Mouse (Mus musculus) limb, embryonic 12.5 days (tissue): ENCODE measurements around the gene Aqp12. TPM values are rescaled to one million over a fixed set of nuclear protein-coding genes. Genes with fewer than 3 reads are reported as not detected.

ENCODE experiments used
- ATAC-seq: fragments of 200-750 bp; cut with Nextera tagmentation; 2 replicates; pipeline ENCODE4 v1.8.0; 2017; ENCODE audit warnings: low read depth, moderate TSS enrichment; ENCODE audit not compliant: insufficient number of reproducible peaks, insufficient read depth, low FRiP score, low TSS enrichment
- H3K27ac ChIP-seq: fragments of 300-500 bp; sonication (generic); 2 replicates; pipeline ENCODE4 v1.5.1; 2016; ENCODE audit warnings: mild to moderate bottlenecking, moderate library complexity
- H3K27me3 ChIP-seq: fragments of 300-500 bp; sonication (generic); 2 replicates; pipeline ENCODE4 v1.6.1; 2016; ENCODE audit warnings: mild to moderate bottlenecking, moderate library complexity
- H3K36me3 ChIP-seq: fragments of 300-500 bp; sonication (generic); 2 replicates; pipeline ENCODE4 v1.6.1; 2016; ENCODE audit warnings: mild to moderate bottlenecking, moderate library complexity
- H3K4me1 ChIP-seq: fragments of 300-500 bp; sonication (generic); replicated peaks from 2 replicates; pipeline ENCODE4 v1.6.1; 2016
- H3K4me2 ChIP-seq: fragments of 300-500 bp; sonication (generic); 2 replicates; pipeline ENCODE4 v1.6.1; 2016; ENCODE audit warnings: mild to moderate bottlenecking, moderate library complexity
- H3K4me3 ChIP-seq: fragments of 300-500 bp; sonication (generic); replicated peaks from 2 replicates; pipeline ENCODE4 v1.5.1; 2016; ENCODE audit warnings: mild to moderate bottlenecking
- H3K9ac ChIP-seq: fragments of 300-500 bp; sonication (generic); replicated peaks from 2 replicates; pipeline ENCODE4 v1.6.1; 2016; ENCODE audit warnings: mild to moderate bottlenecking, moderate library complexity
- H3K9me3 ChIP-seq: fragments of 300-500 bp; sonication (generic); 2 replicates; pipeline ENCODE4 v1.6.1; 2016; ENCODE audit warnings: mild to moderate bottlenecking, moderate library complexity
- WGBS: fragments of 180-500 bp; shearing (Covaris S2); methylation state at CpG from one replicate; pipeline ENCODE4 v1.1.7; 2016; 5-methylcytosine and 5-hydroxymethylcytosine counted together
- polyA plus RNA-seq: library from polyadenylated mRNA; unstranded; fragments of >200 nt; fragmentation: Nextera tagmentation; extraction: Ambion mirVana; gene quantifications from 2 replicates; pipeline ENCODE4 v1.2.1, GENCODE M21; 2016

The Aqp12 gene
- polyA plus RNA-seq, 1 experiment from 2014 or later = not detected

DNA sequence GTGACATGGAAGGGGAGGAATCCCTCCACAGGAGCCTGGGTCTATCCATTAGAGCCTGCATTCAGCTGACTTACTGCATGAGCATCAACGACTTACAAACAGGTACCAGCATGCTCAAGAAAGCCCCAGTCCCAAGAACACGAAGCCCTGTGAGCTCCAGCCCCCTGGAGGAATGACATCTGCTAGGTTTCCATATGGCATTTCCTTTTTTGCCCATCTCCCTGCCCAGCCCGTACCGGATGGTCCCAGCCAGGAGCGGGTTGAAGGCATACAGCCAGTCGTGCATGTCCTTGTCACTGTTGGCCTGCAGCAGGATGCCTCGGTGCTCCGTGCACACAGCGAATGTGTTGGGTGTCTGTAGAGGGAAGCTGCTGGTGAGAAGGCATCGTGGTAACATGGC lies 12.6 kb downstream of the Aqp12 start:
- H3K4me1 ChIP-seq = no peaks in the 10 kb centered on the region
- no peaks in the 10 kb centered on the region for H3K27me3 ChIP-seq
- no peak overlapping the region for H3K9ac ChIP-seq
- no peaks in the 10 kb centered on the region; the same call in 1 of the 2 replicates for H3K36me3 ChIP-seq
- no peak overlapping the region for H3K27ac ChIP-seq
- no peaks in the 10 kb centered on the region for H3K9me3 ChIP-seq
- WGBS = 86% methylated on average over 10 of the region's 10 CpGs
- no peak overlapping the region for H3K4me3 ChIP-seq
- ATAC-seq = no peak
- H3K4me2 ChIP-seq = no peak overlapping the region

- H3K27ac ChIP-seq = no peak overlapping the region
- H3K36me3 ChIP-seq = no peaks in the 10 kb centered on the region; the same call in 1 of the 2 replicates
- no peaks in the 10 kb centered on the region for H3K27me3 ChIP-seq
- no peaks in the 10 kb centered on the region for H3K4me1 ChIP-seq
- no peaks in the 10 kb centered on the region for H3K9me3 ChIP-seq
- no peak for ATAC-seq
- H3K9ac ChIP-seq = no peak overlapping the region
- H3K4me2 ChIP-seq = no peak overlapping the region
- no peak overlapping the region for H3K4me3 ChIP-seq
- WGBS = 75% methylated on average over 4 of the region's 4 CpGs
Observed at GRCm38 (mm10) chr1:93020602-93021001, 14.5 kb downstream of the Aqp12 start.

DNA sequence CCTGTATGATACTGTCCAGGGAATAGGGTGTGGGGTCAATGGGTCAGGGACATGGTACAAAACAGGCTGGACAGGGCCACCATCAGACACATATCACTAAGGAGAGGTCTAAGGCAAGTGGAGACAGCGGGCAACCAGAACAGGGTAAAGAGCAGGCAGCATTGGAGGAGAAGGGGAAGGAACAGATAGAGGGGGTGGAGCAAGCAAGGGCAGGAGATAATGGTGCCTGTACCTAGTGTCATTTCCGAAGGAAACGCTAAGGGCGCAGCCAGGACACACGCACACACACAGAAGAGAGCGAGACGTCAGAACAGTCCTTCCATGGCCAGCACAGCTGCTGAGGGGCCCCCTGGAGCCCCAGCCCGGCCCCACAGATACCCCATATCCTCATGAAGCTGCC lies 20.5 kb downstream of the Aqp12 start:
- H3K4me3 ChIP-seq = no peak overlapping the region
- WGBS = 89% methylated on average over 8 of the region's 8 CpGs
- H3K27me3 ChIP-seq = no peaks in the 10 kb centered on the region
- H3K9ac ChIP-seq = no peak overlapping the region
- no peaks in the 10 kb centered on the region; the same call in 1 of the 2 replicates for H3K36me3 ChIP-seq
- no peak overlapping the region for H3K4me2 ChIP-seq
- no peak overlapping the region for H3K27ac ChIP-seq
- H3K9me3 ChIP-seq = no peaks in the 10 kb centered on the region
- no peak for ATAC-seq
- H3K4me1 ChIP-seq = no peaks in the 10 kb centered on the region

GRCm38 (mm10) chr1:93029387-93029786 lies 23.3 kb downstream of the Aqp12 start:
- no peak overlapping the region for H3K4me3 ChIP-seq
- H3K27ac ChIP-seq = no peak overlapping the region
- H3K9me3 ChIP-seq = no peaks in the 10 kb centered on the region
- no peaks in the 10 kb centered on the region for H3K36me3 ChIP-seq
- 0 out of 2 replicates have a peak, but pooled peaks cover under 1% of the 10 kb centered on the region for H3K4me1 ChIP-seq
- no peak overlapping the region for H3K4me2 ChIP-seq
- no peak overlapping the region for H3K9ac ChIP-seq
- whole genome bisulfite sequencing = 95% methylated on average over 10 of the region's 10 CpGs
- no peak for ATAC-seq
- H3K27me3 ChIP-seq = no peaks in the 10 kb centered on the region

DNA sequence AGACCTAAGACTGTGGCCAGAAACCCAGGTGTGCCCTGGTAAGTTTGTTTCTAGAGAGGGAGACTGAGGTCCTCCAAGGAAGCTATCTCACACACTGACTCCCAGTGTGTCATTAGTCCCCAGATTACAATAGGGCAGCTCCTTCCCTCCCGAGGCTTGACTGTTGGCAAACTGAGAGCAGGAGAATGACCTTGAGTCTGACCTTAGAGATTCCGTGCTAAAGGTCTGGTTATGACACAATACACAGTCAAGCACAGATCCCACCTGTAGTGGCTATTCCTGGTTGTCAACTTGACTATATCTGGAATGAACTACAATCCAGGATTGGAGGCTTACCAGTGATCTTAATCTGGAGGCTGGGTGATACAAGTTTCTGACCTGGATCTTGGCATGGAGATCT lies 23.9 kb downstream of the Aqp12 start:
- H3K27me3 ChIP-seq = no peaks in the 10 kb centered on the region
- no peaks in the 10 kb centered on the region for H3K36me3 ChIP-seq
- H3K4me1 ChIP-seq = peaks cover 5% of the 10 kb centered on the region; the same call in 1 of the 2 replicates
- H3K9ac ChIP-seq = no peak overlapping the region
- H3K9me3 ChIP-seq = no peaks in the 10 kb centered on the region
- no peak overlapping the region for H3K4me3 ChIP-seq
- WGBS = 71% methylated on average over 2 of the region's 2 CpGs
- no peak overlapping the region for H3K27ac ChIP-seq
- H3K4me2 ChIP-seq = no peak overlapping the region
- no peak for ATAC-seq

GRCm38 (mm10) chr1:93031199-93031598 lies 25.1 kb downstream of the Aqp12 start:
- no peaks in the 10 kb centered on the region for H3K9me3 ChIP-seq
- no peak overlapping the region for H3K9ac ChIP-seq
- no peaks in the 10 kb centered on the region; the same call in 1 of the 2 replicates for H3K27me3 ChIP-seq
- H3K4me2 ChIP-seq = no peak overlapping the region
- 78% methylated on average over 3 of the region's 3 CpGs for WGBS
- H3K4me3 ChIP-seq = no peak overlapping the region
- no peaks in the 10 kb centered on the region for H3K36me3 ChIP-seq
- no peak for ATAC-seq
- H3K4me1 ChIP-seq = peaks cover 5% of the 10 kb centered on the region; the same call in 1 of the 2 replicates
- H3K27ac ChIP-seq = no peak overlapping the region

- peaks cover 9% of the 10 kb centered on the region; the same call in 1 of the 2 replicates for H3K9me3 ChIP-seq
- ATAC-seq = no peak
- no peak overlapping the region for H3K4me2 ChIP-seq
- no peaks in the 10 kb centered on the region; the same call in 1 of the 2 replicates for H3K27me3 ChIP-seq
- WGBS = 58% methylated on average over 8 of the region's 8 CpGs
- peaks cover 5% of the 10 kb centered on the region; the same call in 1 of the 2 replicates for H3K36me3 ChIP-seq
- no peak overlapping the region for H3K27ac ChIP-seq
- peaks cover 5% of the 10 kb centered on the region; the same call in 1 of the 2 replicates for H3K4me1 ChIP-seq
- H3K4me3 ChIP-seq = no peak overlapping the region
- H3K9ac ChIP-seq = no peak overlapping the region
Observed at GRCm38 (mm10) chr1:93033989-93034388, 27.9 kb downstream of the Aqp12 start.

GRCm38 (mm10) chr1:93035981-93036380 lies 29.8 kb downstream of the Aqp12 start:
- no peak overlapping the region for H3K4me2 ChIP-seq
- H3K9me3 ChIP-seq = peaks cover 9% of the 10 kb centered on the region; the same call in 1 of the 2 replicates
- no peak overlapping the region for H3K27ac ChIP-seq
- 76% methylated on average over 4 of the region's 4 CpGs for WGBS
- H3K4me3 ChIP-seq = no peak overlapping the region
- no peak for ATAC-seq
- H3K27me3 ChIP-seq = no peaks in the 10 kb centered on the region; the same call in 1 of the 2 replicates
- H3K9ac ChIP-seq = no peak overlapping the region
- H3K4me1 ChIP-seq = peaks cover 5% of the 10 kb centered on the region; the same call in 1 of the 2 replicates
- peaks cover 5% of the 10 kb centered on the region; the same call in 1 of the 2 replicates for H3K36me3 ChIP-seq

DNA sequence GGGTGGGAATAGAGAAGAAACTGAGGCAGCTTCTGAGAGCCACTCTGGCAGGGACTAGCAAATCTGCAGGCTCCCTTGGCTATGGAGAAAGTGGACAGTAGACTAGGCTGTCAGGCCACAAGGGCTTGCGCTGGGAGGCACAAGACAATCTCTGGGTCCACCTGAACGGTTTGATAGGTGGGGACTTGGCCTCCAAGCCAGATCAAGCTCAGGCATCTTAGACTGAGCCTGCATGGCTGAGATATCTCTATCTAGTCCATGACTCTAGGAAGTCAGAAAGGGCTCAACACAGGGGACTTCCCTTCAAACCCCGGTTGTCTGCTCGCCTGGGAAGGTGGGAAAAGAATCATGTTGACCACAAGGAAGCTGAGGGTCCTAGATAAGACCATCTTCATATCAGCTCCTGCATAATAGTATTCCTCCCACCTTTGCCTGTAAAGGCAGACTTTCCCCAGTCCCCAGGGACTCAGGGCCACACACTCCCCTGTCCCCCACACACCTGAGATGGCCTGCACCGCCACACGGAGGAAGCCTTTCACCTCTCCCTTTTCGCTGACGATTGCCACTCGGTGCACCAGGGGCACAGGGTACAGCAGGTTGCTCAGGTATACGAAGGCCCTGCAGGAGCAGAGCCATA lies 40.1 kb downstream of the Aqp12 start:
- Histone ChIP-seq H3K9me3 (no peaks in the 10 kb centered on the region), H3K9ac (no peak overlapping the region), H3K27me3 (0 out of 2 replicates have a peak, but pooled peaks cover 3% of the 10 kb centered on the region), H3K4me2 (no peak overlapping the region), H3K36me3 (no peaks in the 10 kb centered on the region), H3K4me1 (peaks cover 3% of the 10 kb centered on the region), H3K4me3 (no peak overlapping the region), H3K27ac (no peak overlapping the region)
- no peak for ATAC-seq
- WGBS = 89% methylated on average over 10 of the region's 10 CpGs

DNA sequence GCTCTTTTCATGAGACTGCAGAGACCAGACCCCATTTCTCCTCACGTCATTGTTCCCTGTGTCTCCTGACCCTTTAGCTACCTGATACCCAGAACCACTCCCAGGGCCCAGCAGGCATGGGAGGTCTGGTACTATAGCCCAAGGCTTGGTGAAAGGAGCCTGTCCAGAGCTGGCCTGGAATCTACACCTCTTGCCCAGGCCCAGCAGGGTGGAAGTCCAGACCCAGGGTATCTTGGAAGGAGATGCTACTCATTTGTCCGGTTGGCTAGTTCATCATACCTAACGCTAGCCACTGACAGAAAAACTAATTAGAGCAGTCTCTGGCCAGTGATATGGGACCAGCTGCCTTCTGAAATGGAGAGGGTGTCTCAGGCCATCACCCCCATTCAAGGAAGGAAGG lies 43.9 kb downstream of the Aqp12 start:
- H3K4me1 ChIP-seq = peaks cover 8% of the 10 kb centered on the region
- 0 out of 2 replicates have a peak, but pooled peaks cover 7% of the 10 kb centered on the region for H3K27me3 ChIP-seq
- H3K9ac ChIP-seq = no peak overlapping the region
- H3K9me3 ChIP-seq = no peaks in the 10 kb centered on the region
- ATAC-seq = no peak
- no peak overlapping the region for H3K4me3 ChIP-seq
- no peak overlapping the region for H3K4me2 ChIP-seq
- H3K36me3 ChIP-seq = no peaks in the 10 kb centered on the region
- no peak overlapping the region for H3K27ac ChIP-seq
- WGBS = 79% methylated on average over 3 of the region's 3 CpGs

GRCm38 (mm10) chr1:93051124-93051833 lies 45.1 kb downstream of the Aqp12 start:
- ATAC-seq = 0 out of 2 replicates have a peak, but pooled peaks have one; percentile 27
- peak overlapping the region; percentile 27; the same call in 1 of the 2 replicates for H3K9ac ChIP-seq
- 0 out of 2 replicates have a peak overlapping the region, but pooled peaks have one; percentile 12 for H3K4me3 ChIP-seq
- H3K27me3 ChIP-seq = 0 out of 2 replicates have a peak, but pooled peaks cover 4% of the 10 kb centered on the region
- WGBS = 37% methylated on average over 19 of the region's 23 CpGs
- peaks cover 8% of the 10 kb centered on the region for H3K4me1 ChIP-seq
- H3K4me2 ChIP-seq = peak overlapping the region; percentile 50
- H3K9me3 ChIP-seq = no peaks in the 10 kb centered on the region
- no peaks in the 10 kb centered on the region for H3K36me3 ChIP-seq
- H3K27ac ChIP-seq = no peak overlapping the region
